Mouse (Mus musculus) bone marrow macrophage, adult 2 months (primary cell): ENCODE measurements around the gene Olfr571.

Source experiments
- CTCF ChIP-seq: IDR thresholded peaks from 2 replicates; pipeline ENCODE4 v1.5.1; 2012; ENCODE audit warnings: low read depth, mild to moderate bottlenecking, low read length, moderate library complexity
- POLR2A ChIP-seq: IDR thresholded peaks from 2 replicates; pipeline ENCODE4 v1.6.1; 2012; ENCODE audit warnings: mild to moderate bottlenecking, low read depth, low read length, borderline replicate concordance

- TF ChIP-seq CTCF (no peak), POLR2A (no peak)
Observed at GRCm38 (mm10) chr7:102958593-102958992, 41.3 kb upstream of the Olfr571 start, which contains the start of gene Olfr575.
